Mouse (Mus musculus): ENCODE measurements at regions not wholly inside any gene's neighbourhood (a gene's known extent, or its start where the extent isn't known, plus 50 kb on each side); places are given as distances from the start of the nearest gene placed in this dataset.
"Not testable (repeated sequence)": the region's sequence is repeated elsewhere in the genome, so short reads cannot be mapped to it uniquely, and the experiment has no call there.

DNA sequence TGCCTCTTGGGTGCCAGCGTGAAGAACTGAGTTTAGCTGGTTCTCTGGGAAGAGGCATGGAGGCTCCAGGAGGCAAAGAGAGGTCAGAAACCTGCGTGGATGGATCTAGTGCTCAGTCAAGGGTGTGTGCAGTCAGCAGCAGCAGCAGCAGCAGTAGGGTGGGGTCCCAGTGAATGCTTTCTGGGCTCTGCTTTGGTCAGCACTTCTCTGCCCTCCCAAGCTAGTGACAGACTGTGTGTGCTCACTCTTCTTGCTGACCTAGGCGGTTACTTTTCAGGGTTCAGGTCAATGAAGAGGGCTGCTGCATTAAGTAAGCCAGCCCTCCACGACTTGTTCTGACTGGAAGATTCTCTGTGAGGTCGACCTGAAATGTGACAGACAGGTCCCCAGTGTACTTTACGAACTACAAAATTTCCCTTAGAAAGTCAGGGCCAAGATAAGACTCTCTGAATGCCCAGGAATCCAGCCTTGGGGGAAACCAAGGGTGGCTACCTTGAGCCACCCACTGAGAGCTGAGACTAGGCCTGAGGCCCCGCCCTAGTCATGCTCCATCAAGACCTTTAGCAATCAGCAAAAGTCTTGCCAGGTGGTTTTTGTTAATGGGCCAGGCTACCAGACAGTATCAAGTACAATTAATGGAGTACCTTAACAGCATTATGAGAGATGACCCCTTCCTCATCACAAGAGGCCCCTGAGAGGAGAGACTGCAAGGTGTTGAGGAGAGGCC is 114.9 kb upstream of the Lemd2 start:
- DNase-seq (ENCODE audit: low spot score) = no peak

- DNase-seq (ENCODE audit: low spot score) = peak; percentile 75
These were observed 113.5 kb upstream of the Lemd2 start for GRCm38 (mm10) chr17:27317576-27318277.

- no peak for DNase-seq (ENCODE audit: low spot score)
These were observed 112.7 kb upstream of the Lemd2 start for GRCm38 (mm10) chr17:27316711-27317575.

- no peak for DNase-seq (ENCODE audit: low spot score)
These were observed 111.8 kb upstream of the Lemd2 start for GRCm38 (mm10) chr17:27315947-27316628.

DNA sequence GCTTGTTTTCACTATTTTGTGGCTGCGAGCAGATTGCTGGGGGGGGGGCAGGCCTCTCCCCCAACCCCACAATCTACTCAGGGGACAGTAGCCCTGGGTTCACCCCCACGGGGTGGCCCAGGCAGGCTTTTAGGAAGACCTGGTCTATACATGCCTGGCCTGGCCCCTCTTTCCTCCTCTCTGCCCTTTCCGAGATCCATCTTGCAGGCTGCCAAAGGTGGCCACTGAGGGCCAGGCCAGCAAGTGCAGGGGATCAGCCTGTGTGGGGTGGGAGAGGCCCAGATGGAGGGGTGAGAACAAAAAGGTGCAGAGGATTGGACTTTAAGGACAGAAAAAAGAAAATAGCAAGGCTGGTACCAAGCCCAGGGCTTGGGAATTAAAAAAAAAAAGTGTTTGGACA is 111.2 kb upstream of the Lemd2 start:
- no peak for DNase-seq (ENCODE audit: low spot score)

- DNase-seq (ENCODE audit: low spot score) = no peak
These were observed 110.6 kb upstream of the Lemd2 start for GRCm38 (mm10) chr17:27314821-27315392.

DNA sequence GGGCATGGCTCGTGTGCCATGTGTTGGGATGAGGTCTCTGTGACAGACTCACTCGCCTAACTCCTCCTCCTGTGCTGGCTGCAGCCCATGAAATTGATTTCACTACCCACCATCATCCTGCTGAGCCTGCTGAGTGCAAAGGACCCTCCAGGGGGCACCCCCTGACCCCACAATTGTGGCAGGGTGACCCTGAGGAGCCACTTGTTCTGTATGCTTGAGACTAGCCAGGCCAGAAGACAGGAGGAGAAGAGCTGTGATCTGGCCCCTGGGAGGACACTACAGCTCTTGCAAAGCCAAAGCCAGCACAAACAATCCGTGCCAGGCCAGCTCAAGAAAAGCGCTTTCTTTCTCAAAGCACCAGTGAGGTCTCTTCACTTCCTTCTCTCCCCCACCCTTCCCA is 104.7 kb upstream of the Lemd2 start:
- DNase-seq (ENCODE audit: low spot score) = no peak

DNA sequence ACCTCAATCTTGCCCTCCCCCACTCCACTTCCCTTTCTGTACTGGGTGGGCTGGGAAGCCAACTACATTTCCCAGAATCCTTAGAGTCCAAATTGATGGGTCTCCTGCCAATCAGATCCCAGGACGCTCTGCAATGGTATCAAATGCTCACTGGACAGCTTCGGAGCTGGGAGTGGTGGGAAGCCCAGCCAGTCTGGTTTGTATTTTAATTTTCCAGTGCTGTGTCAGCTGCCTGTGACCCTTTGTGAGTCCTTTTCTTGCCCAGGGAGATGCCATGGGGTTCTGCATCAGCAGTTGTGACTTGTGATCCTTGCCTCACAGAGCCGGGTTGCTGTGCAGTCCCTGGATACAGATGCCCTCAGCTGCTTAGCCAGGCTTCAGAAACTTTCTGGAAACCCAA is 100.6 kb upstream of the Lemd2 start:
- no peak for DNase-seq (ENCODE audit: low spot score)

GRCm38 (mm10) chr17:27303633-27304479 is 99.6 kb upstream of the Lemd2 start:
- no peak for DNase-seq (ENCODE audit: low spot score)

DNA sequence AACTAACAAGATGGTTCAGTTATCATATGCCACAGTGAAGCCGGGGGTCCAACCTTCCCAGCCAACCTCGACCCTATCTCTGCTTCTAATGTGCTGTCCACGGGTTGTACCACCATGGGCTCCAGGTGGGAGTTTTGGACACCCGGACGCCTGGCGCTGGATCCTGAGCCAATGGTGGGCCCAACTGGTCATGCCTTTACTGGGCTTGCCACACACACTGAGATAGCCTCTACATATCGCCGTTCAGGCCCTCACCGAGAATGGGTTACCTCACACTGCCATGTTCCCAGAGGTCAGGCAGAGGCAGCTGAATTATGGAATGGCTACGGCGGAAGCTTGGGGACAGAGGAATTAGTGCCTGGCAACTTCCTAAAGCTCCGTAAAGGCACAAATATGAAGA is 98.8 kb upstream of the Lemd2 start:
- DNase-seq (ENCODE audit: low spot score) = no peak

DNA sequence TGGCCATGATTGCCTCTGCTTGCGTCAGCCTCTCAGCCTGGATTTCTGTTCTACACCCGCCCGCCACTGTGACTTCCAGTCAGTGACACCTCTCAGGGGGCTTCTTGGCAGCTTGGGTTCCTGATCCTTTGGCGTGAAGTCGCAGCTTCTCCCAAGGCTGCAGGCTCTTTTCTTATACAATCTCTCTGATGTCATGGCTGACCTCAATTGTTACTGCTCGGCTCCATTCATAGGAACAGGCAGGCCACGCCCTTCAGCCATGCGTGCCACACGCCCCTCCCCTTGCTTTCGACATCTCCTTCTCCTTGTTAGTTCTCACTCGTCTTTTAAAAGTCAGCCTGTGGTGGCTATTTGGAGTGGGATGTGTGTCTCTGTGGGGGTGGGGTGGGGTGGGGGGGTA is 97.1 kb upstream of the Lemd2 start:
- no peak for DNase-seq (ENCODE audit: low spot score)

DNA sequence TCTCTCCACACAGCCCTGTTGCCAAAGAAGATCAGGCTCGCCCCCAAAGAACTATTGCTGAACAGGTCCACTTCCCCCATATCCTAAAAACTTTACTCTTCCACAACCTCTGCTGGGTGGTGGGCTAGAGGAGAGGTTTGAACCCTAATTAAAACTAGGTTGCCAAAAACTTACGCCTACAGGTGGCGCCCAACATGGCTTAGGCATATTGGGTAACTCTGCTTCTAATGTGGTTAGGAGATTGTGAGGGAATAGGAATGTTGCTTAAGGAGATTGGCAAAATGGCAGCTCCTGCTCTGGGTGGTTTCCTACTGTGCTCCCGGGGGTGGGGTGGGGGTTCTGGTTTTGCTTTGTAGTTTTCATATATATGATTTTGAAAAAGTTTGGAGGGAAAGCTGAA is 95.0 kb upstream of the Lemd2 start:
- DNase-seq (ENCODE audit: low spot score) = no peak

DNA sequence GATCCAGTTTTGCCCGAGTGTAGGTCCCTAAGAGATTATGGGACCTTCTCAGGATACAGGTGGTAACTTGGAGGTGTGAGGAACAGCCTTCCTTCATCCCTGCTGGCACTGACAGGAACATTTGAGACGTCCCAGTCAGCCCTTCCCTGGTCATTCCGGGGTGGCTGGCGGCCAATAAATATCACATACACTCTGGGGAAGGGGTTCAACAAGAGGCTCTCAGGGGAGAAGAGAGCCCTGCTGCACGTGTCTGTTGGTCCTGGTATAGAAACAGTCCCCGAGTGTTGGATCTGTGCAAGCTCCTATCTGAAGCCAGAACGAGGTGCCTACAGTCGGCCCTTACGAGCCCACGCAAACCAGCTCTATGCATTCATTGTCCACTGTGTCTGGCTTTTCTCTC is 94.1 kb upstream of the Lemd2 start:
- no peak for DNase-seq (ENCODE audit: low spot score)

DNA sequence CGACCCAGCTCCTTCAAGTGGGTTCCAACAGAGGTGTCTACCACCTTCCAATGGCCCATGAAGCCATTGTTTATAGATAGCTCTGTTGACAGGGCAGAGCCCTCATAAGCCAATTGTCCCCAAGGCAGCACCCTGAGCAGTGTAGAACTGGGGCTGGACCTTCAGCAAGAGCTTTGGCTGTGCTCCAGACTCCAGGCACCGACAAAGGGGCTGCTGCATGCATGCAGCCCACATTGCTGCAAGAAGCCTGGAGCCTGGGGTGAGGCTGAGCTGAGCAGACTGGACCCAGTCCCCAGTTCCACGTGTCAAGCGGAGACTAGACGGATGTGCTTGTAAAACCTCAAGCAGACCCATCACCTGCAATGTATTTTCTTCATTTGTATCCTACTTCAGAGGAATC is 91.9 kb upstream of the Lemd2 start:
- no peak for DNase-seq (ENCODE audit: low spot score)

GRCm38 (mm10) chr17:27294208-27294604 is 89.9 kb upstream of the Lemd2 start:
- DNase-seq (ENCODE audit: low spot score) = no peak

DNA sequence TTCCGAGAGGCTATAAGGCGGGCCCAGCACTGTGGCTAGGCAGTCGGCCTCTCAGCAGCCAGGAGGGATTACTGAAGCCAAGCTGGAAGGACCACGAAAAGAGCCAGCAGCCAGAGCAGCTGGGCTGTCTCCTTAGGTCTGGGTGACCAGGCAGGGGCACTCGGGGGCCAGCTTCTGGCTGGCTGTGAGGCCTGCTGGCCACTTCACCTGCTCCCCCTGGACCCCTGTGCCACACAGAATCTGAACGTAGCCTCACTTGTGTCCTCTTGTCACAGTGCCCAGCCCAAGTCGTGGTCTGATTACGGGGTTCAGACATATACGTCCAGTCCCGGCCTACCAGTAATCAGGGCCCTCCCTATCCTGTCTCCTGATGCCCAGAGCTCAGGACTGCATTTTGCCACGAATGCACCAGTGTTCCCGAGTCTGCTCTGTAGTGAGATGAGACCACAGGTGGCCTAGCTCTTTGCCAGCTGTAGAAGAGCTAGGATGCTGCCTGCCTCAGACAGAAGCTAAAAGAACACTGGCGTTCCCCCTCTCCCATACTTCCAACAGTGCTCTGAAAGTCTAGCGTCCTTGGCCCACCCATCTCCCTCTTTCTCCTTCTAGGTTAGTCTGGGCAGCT is 89.4 kb upstream of the Lemd2 start:
- no peak for DNase-seq (ENCODE audit: low spot score)

DNA sequence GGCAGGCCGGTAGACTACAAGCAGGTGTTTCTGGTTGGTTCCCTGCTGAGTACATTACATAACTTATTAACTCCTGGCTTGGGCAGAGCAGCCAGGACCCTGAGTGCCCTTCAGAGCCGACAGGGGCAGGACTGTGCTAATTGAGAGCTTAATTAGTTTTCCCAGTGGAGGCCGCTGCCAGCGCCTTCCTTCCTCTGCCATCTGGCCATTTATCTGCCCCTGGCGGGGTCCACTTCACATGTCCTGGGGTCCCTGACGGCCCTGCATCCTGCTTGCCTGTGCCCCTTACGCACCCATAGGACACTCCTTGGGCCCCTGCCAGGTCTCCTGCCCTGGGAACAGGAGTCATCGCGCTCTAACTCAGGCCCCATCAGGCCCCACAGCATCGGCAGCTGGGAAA is 87.4 kb upstream of the Lemd2 start:
- no peak for DNase-seq (ENCODE audit: low spot score)

DNA sequence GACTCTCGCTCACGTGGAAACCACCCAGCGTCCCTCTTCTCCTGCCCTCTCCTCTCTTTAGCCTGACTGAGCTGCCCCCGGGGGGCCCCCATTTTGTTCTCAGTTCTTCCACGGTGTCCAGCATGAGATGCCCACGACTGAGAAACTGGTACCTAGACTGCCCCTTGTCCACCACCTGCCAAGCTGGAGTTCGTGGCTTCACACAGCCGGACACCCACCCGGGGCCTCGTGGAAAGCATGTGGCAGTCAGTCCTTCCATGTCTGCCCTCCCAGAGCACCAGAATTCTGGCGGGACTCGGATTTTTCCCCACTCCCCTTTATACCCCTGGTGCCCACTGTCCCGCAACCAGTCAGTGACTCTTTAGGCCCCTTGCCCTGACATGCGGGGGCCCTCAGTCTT is 86.9 kb upstream of the Lemd2 start:
- no peak for DNase-seq (ENCODE audit: low spot score)

DNA sequence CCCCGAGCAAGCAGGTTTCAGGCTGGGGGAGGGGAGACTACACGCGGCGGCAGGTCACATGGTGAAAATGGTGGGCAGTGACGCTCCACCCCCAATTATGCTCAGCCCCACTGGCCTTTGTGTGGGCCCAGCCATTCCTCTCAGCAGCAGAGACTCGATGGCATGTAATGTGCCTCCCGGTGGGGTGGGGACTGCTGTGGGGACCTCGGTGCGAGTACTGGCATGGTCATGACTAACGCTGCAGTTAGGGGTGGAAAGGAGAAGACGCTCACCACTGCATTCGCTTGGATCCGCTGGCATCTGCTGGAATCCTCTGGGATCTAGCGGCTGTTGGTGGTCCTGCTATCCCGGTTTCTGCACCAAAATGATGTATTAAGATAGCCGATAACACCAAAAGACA is 86.0 kb upstream of the Lemd2 start:
- DNase-seq (ENCODE audit: low spot score) = no peak

GRCm38 (mm10) chr17:27289804-27290203 is 85.5 kb upstream of the Lemd2 start:
- not testable (repeated sequence) for DNase-seq (ENCODE audit: low spot score)

DNA sequence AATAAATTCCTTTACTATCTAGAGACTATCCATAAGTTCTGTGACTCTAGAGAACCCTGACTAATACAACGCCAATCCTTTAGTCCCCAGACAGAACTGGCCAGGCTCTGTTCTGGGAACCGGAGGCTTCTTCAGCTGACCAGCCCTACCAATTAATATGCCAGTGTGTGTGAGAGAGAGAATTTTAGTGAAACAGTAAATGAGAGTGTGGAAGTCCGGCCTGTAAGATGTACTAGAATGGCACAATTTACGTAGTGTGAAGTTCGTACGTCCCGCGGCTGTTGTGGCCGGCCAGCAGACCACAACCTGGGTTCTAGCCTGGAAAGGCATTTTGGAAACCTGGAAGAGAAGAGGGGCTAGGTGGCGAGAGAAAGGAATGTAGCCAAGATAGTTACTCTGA is 83.7 kb upstream of the Lemd2 start:
- not testable (repeated sequence) for DNase-seq (ENCODE audit: low spot score)
